Mouse (Mus musculus): Measurements from ENCODE around the gene Pif1.

DNA sequence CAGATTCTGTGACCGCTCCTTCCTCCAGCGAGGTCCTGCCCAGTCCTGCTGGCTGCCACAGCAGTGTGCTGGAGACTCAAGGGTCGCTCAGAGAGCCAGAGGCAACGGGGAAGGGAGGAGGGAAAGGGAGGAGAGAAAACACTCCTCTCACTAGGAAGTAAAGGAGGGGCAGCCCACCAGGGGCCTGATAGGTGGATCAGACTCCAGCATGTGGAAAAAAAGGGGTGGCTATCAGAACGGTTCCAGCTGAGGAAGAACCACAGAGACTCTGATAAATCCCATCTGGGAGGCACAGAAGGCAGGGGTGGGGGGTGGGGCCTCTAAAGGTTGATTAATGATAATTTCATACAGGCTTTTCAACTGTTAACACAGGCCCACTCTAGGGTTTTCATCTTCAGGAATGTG lies 32.0 kb upstream of the Pif1 start:
- no peak for TF ChIP-seq CTCF (IDR thresholded peaks at IDR 0.05; ENCODE audit: control insufficient read depth, insufficient read depth, insufficient read length)
- no peak for TF ChIP-seq CEBPB (IDR thresholded peaks at IDR 0.05; ENCODE audit: low read depth)
- TF ChIP-seq USF1 (IDR thresholded peaks at IDR 0.05; ENCODE audit: low read depth): no peak
- TF ChIP-seq MAX (IDR thresholded peaks at IDR 0.05): no peak

All from C2C12 (cell line).